Mouse (Mus musculus) c-Kit-positive CD71-positive TER-119-positive erythroid progenitor cells, embryonic 14.5 days (primary cell): ENCODE measurements around the gene Dlgap1.

Experiments
- DNase-seq: peaks from one replicate; pipeline ENCODE4 v3.0.0-alpha.2; 2013; ENCODE audit warnings: low spot score

Gene Dlgap1

DNA sequence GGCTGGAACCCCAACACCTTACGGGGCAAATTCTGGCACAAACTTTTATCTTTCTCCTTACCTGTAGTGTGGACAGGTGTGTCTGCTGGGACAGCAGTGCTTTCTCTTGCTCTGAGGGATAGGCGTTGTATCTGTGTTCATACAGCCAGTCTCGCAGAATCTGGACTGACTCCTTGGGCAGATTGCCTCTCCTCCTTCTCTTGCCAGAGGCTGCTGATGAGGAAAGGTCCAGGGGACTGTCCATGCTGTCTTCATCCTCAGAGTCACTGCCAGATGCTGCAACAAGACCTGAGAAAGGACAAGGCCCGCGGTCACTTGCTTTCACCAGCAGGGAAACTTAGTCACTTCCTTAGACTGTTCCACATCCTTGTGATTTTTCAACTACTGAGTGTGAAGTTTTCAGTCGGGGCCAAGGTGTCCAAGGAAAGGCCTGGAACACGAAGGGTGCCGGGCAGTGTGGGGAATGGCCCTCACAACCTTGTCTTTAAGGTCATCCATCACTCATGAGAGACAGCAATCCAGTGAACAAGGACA, 877.3 kb downstream of the Dlgap1 start:
- no peak for DNase-seq

DNA sequence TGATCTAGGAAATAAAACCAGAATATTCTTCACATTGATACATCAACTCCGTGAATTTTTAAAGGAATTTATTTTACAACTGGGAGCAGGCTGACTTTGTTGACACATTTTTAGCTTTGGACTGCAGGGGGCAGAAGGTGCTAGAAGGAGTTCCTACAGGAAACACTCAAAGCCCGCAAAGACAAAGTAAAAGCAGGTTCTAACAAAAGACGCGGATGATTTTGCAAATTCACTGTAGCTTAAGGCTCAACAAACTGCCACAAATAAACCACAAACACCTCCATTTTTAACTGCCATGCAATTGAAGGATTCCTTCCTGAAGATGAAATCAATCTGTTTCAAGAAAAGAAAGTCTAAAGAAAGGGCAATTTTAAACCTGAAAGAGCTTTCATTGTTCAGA, 878.2 kb downstream of the Dlgap1 start:
- peak; percentile 44 for DNase-seq

DNA sequence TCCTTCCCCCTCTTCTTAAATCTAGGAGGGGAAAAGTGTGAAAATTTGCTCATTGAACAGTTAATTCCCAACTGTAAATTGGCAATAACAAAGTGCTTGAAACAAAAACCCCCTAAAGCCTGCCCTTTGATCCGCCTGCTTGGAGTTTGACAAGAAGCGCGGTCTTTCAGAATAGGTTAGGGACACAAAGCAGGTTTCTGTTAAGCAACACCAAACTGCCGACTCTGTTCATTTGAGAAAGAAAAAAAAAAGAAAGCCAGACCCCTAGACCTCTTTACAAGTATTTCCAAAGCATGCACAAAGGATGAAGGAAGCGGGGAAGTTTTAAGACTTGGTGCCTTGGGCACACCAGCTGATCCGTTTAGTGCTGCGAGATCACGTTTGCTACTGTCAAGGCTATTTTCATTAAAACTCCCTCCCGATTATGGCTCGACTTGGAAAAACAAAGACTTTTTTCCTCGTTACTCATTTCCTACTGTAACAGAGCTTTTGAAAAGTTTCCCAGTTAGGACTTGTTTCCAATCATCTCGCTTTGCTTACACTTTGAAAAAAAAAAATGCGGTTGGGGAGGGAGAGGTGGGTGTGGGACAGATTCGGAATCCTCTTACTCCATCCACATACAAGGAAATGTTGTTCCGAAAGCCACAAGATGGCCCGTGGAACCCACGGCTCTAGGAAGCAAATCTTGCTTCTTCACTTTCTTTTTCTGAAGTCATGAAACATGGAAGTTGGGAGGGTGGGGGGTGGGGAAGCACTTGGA, 879.1 kb downstream of the Dlgap1 start:
- DNase-seq: peak; percentile 23

DNA sequence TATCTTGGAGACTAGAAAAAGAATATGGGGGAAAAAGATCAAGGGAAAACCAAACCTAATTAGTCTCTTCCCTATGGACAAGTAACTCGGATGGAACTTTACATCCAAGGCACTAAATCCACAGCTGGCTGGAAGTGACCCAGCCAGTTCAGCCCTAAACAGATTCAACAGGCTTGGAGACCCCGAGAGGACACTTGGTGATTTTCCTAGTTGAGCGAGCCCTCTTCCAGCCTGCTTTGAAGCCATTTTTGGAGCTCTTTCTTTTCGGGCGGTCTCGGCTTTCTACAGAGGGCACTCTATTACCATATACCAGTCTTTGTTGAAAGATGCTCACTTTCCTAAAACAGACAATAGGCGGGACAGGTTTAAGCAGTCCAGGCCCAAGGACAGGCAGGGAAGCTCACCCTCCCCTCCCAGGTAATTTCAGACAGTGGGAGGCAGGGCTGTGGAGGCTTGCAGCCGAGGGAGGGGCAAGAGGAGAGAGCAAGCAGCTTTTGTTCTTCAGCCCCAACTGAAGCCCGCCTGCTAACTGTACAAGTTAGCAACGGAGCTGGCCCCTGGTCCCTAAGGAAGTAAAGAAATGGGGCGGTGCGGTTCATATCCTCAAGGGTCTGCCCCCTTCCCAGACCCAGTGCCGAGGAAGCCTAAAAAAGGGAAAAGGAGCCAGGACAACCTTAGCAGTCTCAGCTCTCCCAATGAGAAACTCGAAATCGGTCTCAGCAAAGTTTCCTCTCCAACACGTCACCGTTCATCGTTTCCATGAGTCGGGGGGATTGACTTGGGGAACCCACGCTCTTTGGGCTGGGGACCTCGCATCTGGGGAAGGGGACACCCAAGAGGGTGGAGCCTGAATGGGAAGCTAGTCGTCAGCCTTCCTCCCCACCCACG, 879.9 kb downstream of the Dlgap1 start:
- DNase-seq: peak; percentile 23

DNA sequence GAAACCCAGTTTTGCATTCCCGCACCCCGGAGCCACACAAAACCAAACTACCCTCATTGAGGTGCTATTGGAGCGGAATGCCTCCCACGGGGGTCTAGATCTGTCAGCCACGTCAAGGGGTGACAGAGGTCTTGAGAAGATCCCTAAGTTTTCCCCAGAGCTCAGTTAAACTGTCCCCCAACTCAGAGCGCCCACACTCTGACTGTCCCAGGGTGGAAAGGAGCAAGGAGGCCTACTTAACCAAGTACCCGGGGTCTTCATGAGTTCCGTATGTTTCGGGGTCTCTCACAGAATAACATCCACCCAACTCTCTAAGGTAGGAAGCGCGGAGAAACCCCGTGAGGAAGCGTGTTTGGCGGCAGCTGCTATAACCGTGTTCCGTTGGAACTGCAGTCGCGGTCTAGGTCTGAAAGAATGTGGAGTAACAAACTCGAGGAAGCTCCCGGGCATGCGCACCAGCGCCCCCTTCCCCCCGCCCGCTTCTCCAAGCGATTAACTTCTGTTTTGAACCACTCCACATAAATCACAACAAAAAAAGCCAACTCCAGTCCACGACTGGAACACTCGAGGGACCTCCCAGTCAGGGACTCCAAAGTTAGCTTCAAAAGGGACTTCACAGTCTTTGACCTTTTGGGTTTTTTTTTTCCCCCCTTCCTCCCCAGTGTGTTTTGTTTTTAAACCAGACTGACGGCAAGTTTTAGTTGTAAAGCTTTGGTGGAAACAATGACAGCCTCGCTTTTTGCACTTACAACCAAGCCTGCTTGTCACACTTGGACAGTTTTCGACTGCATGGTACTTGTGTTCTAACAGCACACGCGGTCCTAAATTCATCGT, 880.7 kb downstream of the Dlgap1 start:
- peak; percentile 68 for DNase-seq

DNA sequence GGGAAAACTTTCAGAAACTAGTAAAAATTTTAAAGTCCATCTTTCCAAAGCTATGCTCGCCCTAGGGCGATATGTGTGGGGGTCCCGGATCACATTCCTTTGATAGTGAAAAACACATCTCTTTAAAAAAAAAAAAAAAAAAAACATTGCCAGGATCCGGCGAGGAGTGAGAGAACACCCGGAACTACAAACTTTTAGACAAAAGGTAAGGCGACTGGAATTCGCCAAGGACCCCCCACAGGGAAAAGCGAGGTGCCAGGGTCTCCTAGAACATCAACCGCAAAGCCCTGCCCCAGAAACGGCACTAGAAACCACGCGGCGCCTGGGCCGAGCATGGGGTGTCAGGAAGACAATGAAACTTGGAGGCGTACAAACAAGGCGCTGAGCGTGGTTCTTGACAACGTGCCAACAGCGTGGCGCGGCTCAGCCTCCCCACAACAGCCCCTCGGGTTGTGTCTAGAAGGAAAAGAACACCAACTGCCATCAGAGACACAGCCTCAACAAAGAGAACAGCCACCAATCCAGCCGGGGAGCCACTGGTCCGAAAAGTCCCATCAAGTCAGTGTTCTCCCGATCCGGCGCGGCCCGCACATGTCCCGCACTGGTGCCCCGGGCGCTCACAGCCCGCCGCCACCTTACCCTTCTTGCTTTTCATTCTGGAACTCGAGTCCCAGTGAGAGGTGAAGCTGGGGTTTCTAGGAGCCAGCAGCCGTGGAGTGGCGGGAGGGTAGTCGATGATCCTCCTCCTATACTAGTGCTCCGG, 881.5 kb downstream of the Dlgap1 start:
- DNase-seq: peak; percentile 40

DNA sequence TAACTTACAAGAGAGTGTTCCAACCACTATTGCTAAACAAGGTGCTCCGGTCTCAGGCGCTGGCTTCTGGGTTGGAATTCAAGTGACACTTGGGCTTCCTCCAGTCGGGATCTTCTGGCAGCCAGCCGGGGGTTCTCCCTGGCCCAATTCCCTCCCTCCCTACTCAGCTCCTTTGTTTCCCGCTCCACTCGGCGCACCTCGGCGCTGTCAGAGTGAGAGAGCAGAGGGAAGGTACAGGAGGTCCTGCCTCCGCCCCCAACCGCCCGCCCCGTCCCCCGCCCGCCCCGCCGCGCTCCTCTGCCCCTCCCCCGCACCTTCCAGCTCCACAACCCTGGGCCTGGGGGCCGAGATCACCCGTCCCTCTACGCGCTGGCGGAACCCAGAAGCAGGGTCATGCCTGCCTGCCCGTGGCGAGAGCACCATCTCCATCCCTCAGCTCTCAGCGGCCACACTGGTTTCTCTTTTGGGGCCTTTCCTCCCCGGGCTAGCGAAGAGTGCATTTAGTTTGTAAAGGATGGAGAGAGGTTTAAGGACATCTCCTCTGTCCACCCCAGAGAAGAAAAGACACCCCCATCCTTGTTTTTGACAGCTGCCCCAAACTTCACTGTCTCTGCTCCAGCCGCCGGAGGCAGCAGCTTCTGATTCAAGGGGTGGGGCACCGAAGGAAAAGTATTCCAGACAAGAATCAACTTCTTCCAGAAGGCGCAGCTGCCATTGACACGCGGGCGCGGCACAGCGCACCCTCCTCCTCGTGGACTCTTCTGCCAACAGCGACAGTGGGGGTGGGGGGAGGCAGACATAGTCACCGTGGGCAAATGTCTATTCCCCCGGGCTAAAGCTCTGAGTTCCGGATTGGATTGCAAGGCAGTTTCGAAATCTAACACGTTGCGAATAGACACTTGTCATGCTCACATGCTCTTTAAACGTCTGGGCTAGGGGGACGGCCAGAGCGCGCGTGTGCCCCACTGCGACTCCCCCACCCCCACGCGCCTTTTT, 882.4 kb downstream of the Dlgap1 start:
- peak; percentile 38 for DNase-seq

DNA sequence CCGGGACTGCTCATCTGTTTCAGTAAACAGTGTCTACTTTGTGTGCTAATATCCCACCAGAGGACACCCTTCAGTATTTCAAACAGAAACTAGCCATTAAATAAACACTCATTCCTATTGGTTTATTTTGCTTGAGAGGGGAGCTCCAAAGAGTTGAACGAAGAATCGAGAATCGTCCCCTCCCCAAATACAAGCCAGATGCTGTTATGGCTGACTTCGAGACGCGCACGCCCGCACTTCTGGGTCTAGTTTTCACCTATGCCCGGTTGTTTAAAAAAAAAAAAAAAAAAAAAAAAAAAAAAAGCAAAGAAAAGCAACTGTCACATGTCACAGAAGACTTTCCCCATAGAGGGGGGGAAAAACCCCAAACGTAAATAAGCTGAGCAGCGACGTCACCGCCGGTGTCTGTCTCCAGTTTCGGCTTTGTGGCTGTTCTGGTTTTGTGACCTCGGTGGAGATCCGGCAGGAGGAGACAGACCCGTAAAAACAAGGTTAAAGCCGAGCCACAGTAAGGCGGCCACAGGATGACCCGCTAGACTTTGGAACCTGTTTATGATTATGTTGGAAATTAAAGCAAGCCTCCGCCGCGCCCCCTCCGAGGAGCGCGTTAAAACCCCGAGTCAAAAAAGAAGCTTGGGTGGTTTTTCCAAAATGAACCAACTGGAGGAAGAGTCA, 883.3 kb downstream of the Dlgap1 start:
- peak; percentile 20 for DNase-seq

DNA sequence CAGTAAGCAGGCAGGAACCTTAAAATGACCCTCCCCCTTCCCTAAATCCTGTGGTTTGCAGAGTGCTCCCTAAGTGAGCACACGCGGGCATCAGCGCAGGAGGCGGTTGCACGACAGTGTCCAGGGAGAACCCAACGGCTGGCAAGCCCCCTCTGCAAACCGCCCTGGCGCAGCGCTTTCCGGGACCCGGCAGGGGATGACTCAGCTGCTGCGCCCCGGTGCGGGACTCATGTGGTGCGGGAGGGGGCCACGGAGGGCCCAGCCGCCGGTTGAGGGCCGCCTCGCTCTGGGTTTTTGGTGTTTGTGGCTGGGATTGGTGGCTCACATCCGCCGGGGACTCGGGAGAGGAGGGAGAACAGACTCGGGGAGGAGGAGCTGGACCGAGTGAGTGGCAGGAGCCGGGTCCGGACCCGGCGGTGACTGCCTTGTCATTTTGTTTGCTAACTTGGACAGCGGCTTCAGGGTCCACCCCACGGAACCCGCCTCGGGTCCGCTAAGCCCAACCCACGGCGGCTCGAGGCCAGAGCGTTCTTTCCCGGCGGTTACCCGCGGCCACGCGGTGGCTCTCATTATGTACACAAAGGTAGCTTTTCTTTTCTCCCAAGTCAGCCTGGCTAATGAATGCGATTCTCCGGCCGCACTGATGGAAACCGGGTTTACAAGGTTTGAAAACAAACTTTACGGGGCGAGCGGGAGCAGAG, 884.0 kb downstream of the Dlgap1 start:
- DNase-seq: peak; percentile 22

DNA sequence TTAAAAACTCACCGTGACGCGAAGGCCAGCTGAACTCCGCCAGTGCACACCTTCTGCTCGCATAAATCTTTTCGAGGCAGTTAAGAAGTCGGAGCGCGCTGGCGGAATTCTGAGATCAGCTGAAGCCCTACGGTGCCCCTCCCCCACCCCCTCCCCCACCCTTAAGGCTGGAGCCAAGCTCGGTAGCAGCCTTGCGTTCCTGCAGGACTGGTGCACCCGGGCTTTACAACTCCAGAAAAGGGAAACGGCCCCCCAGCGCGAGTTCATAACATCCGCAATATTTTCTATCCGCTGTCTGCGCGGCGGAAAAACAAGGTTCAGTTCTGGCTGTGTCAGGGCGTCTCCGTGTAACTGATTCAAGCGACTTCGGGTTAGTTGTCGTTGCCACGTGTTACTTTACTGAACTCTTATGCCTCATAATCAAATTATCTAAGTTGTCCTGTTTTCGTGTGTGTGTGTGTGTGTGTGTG, 884.6 kb downstream of the Dlgap1 start, which contains the start of gene Tgif1:
Gene Tgif1, minus strand, starts transcription at position 111 of the 470 bp plus-strand sequence.
- DNase-seq: peak; percentile 14

DNA sequence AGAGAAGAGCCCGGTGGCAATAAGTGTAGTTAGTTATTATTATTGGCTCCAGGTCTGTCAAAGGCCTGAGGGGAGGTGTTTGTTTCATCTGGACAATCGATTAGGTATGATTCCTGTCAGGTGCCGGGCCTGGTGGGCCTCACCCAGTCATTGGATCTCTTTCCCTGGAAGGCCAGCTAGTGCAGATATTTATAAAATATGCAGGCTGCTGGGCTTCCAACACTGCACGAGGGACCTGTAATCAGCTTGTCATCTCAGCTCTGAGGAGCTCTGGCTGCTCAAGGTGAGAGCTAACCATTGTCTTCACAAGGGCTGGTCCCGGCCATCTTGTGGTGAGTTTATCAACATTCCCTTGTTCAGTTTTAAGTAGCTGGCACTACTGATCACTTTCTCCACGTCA, 885.1 kb downstream of the Dlgap1 start:
- no peak for DNase-seq

DNA sequence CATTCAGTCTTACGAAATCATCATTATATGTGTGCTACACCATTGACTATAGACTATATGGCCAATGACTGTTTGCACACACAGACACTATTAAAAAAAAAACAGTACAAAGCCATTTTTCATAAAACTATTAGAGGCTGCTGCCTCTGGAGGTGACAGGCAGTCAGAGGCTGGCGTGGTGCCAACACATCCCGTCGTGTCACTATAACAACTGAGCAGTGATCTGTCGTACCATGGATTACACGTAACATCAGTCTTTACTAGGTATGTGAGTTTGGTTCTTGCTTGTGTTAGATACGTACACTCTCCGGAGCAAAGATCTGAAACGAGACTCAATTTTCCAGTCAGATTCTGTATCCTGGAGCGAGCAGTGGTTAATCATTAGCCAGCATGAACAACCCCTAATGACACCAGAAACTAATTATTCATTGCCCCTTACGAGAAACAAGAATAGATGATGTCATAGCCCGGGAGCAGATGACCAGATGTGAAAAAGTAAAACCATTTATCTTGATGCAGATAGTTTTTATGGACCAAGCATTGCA, 888.1 kb downstream of the Dlgap1 start:
- no peak for DNase-seq

DNA sequence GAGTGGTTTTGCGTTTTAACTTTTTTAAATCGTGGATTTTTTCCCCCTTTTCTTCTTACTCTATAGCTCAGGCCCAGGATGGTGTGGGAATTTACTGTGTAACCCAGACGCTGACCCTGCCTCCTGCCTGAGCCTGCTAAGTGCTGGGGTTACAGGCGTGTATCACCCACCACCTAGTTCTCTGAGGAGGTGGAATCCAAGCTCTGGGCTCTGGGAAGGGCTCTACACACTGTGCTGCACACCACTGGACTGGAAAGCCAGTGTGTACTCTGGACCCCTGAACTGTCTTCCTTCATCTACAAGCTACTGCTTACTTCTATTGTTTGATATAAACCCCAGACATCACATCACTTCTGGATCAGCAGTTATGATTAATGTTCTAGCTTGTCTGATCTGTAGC, 889.9 kb downstream of the Dlgap1 start:
- no peak for DNase-seq

DNA sequence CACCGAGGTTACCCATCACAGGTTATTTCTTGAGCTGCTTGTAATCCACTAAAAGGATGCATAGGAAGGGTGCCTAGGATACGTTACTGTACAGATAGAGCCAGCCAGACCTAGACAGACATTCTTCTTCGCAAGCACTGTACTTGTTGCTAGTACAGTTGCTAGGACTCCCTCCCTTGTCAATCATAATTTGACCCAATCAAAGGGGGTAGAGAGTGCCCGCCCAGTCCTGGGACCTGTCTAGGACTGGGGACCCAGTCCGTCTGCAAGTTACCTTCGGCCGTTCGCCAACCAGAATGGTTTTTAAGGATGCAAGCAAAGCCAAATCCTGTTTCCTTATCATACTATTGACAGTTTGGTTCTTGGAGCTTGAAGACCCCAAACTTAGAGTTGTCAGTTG, 895.2 kb downstream of the Dlgap1 start:
- DNase-seq: no peak

DNA sequence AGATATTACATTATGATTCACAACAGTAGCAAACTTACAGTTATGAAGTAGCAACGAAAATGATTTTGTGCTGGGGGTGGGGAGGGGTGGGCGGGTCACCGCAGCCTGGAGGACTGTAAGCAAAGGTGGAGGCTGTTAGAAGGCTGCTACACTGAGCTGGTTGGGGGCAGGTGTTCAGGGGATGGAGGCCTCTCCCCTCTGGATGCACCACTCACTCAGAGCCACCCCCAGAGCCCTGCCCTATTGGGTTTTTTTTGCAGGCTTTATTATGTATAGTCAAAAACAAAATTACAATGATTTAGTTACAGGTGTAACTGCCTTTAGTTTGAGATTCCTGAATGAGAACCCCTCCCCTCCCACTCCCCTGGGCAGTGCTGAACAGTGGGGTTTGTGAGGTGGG, 895.8 kb downstream of the Dlgap1 start:
- no peak for DNase-seq

DNA sequence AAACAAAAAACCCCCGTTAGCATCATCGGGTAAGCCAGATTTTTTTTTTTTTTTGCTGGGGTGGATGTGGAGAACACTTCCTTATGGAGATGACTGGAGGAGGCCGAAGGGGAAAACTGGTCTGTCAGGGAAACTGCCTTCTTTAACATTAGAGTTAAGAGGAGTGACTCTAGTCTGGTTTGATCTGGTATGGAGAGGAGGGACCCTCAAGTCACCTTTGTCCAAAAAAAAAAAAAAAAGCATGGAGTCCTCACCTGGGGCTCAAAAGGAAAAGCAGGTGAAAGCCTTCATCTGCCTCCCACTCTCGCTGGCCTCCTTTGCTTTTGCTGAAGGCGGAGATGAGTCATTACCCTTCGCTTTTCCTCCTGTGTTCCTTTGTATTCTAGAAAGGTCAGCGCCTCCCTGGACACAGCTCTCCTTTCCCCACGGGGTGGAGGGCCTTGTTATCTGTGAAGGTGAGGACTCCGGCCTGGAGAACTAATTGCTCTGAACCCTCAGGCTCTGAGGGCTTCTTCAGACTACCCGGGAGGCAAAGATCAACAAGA, 896.3 kb downstream of the Dlgap1 start:
- DNase-seq: no peak

DNA sequence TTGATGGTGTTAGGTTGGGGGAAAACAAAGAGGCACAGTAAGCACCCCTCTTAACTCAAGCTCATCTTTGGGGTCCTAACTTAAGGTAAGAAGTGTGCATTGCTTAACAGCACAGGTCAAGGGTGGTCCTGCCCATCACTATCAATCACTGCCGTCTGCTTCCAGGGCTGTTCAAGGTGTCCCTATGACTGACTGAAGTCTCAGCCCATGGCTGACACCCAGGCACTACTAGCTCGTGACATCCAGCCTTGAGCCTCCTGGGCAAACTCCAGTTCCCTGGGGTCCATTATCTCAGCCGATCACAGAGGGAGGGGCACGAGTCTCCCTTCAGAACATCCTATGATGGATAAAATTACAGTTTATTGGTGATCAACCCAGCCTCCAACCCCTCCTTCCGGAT, 897.2 kb downstream of the Dlgap1 start:
- DNase-seq: no peak

DNA sequence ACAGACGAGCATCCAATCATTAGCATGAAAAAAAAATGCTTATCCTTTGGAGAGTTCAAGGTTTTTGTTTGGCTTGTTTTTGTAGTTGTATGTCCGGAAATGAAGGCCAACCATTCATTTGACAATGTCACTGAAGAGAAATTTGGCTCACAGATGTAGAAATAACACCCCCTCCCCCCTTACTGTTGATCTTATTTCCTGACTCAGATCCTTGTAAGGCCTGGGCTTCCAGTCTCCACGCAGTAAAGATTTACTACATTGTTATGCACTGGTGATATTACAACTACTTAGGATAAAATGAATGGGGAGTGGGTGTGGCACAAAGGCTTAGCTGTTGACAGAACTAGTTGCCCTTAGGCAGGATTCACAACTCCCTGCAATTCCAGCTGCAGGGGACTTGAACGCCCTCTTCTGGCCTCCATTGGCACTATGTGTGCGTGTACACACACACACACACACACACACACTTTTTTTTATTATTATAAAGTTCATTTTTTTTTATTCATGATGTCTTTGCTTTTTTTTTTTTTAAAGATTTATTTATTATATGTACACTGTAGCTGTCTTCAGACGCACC, 897.8 kb downstream of the Dlgap1 start:
- no peak for DNase-seq
